Mouse (Mus musculus) cortical plate, adult 2 months (tissue): Measurements from ENCODE around the gene Bpifb1.

Experiments
- CTCF ChIP-seq: fragments of 200-500 bp; IDR thresholded peaks from 2 replicates; pipeline ENCODE4 v1.5.1; 2011; ENCODE audit warnings: mild to moderate bottlenecking, control low read depth, low read length; ENCODE audit not compliant: insufficient read depth; ENCODE audit errors: extremely low read depth
- POLR2A ChIP-seq: fragments of 200-500 bp; IDR thresholded peaks from 2 replicates; pipeline ENCODE4 v1.6.1; 2011; ENCODE audit warnings: mild to moderate bottlenecking, low read length, control low read depth; ENCODE audit not compliant: insufficient read depth; ENCODE audit errors: extremely low read depth

- TF ChIP-seq CTCF (no peak), POLR2A (no peak)
Observed at GRCm38 (mm10) chr2:154142580-154142979, 48.0 kb upstream of the Bpifb1 start, which contains the start of gene Bpifa1.
